9 mouse cellular contexts compared by ENCODE assay signal in genomic region chr17:5252436-5252835, GRCm38 (mm10).
DNase-seq lines count a peak whose midpoint lies in the region; ATAC-seq and TF ChIP-seq lines count a peak whose summit lies in the region.
"Had no signal": no experiment of that assay in that cellular context is flagged by ENCODE, and none has a peak within 500 bp of the region (broad histone marks: within the 10 kb centered on the region; RNA-seq: fewer than 3 reads in every experiment).

No protein-coding gene starts in this region.

- no peak overlapping the region for H3K27ac ChIP-seq in hindbrain, embryonic 11.5 days (ENCODE audit: low read depth, low read length)
- no peak overlapping the region for H3K27ac ChIP-seq in hindbrain, embryonic 12.5 days
- H3K27ac ChIP-seq in left cerebral cortex, adult 2 months: no peak overlapping the region
- H3K27ac ChIP-seq in thymus, adult 2 months (ENCODE audit: control insufficient read depth, insufficient read depth, low read length): no peak overlapping the region
- H3K27ac ChIP-seq: macrophage had no signal

- no peaks in the 10 kb centered on the region for H3K27me3 ChIP-seq in hindbrain, embryonic 11.5 days (ENCODE audit: control insufficient read depth, insufficient read depth, low read length)
- no peaks in the 10 kb centered on the region for H3K27me3 ChIP-seq in hindbrain, embryonic 12.5 days
- no peaks in the 10 kb centered on the region for H3K27me3 ChIP-seq in thymus, adult 2 months (ENCODE audit: control insufficient read depth, insufficient read depth, low read length)

- H3K9ac ChIP-seq in hindbrain, embryonic 11.5 days (ENCODE audit: low read depth, low read length): no peak overlapping the region
- H3K9ac ChIP-seq in hindbrain, embryonic 12.5 days: no peak overlapping the region

- ATAC-seq in hindbrain, embryonic 11.5 days (ENCODE audit: low FRiP score): no peak
- no peak for ATAC-seq in hindbrain, embryonic 12.5 days (ENCODE audit: low FRiP score)
- 0 out of 2 replicates have a peak, but pooled peaks have one; percentile 51 for ATAC-seq in monocyte, adult 5-6 weeks (replicated peaks; ENCODE audit: insufficient number of reproducible peaks, low FRiP score, low TSS enrichment, poor library complexity, severe bottlenecking)

- no peaks in the 10 kb centered on the region for H3K36me3 ChIP-seq in hindbrain, embryonic 11.5 days (ENCODE audit: control insufficient read depth, insufficient read depth, low read length)
- H3K36me3 ChIP-seq in hindbrain, embryonic 12.5 days: no peaks in the 10 kb centered on the region; the same call in 1 of the 2 replicates
- no peaks in the 10 kb centered on the region for H3K36me3 ChIP-seq in thymus, adult 2 months (ENCODE audit: control insufficient read depth, insufficient read depth, low read length)

- intact Hi-C loops in heart, postnatal 14 days (cut with DNase I): loop anchor here (2.0 to 5.0 kb wide), 3 partner anchors 50 to 255 kb away; no protein-coding TSS in a partner anchor
- intact Hi-C loops in left cerebral cortex, adult 2 months (cut with DNase I): loop anchor here (1.0 kb wide), 1 partner anchor 145 kb away; no protein-coding TSS in a partner anchor

- no peak overlapping the region for H3K4me3 ChIP-seq in hindbrain, embryonic 11.5 days (ENCODE audit: low read depth, low read length)
- H3K4me3 ChIP-seq in hindbrain, embryonic 12.5 days: no peak overlapping the region
- no peak overlapping the region for H3K4me3 ChIP-seq in left cerebral cortex, adult 2 months
- no peak overlapping the region for H3K4me3 ChIP-seq in thymus, adult 2 months (ENCODE audit: control insufficient read depth, insufficient read depth, low read length)

- no peaks in the 10 kb centered on the region for H3K9me3 ChIP-seq in hindbrain, embryonic 11.5 days (ENCODE audit: control insufficient read depth, low read length)
- H3K9me3 ChIP-seq in hindbrain, embryonic 12.5 days (replicated peaks): no peaks in the 10 kb centered on the region

- H3K4me1 ChIP-seq in hindbrain, embryonic 11.5 days (replicated peaks; ENCODE audit: control insufficient read depth, insufficient read depth, low read length): no peaks in the 10 kb centered on the region
- H3K4me1 ChIP-seq in hindbrain, embryonic 12.5 days: peaks cover 26% of the 10 kb centered on the region
- peaks cover 18% of the 10 kb centered on the region for H3K4me1 ChIP-seq in thymus, adult 2 months (replicated peaks; ENCODE audit: control insufficient read depth, insufficient read depth, low read length)

- no peak for TF ChIP-seq POLR2A in thymus, adult 2 months (IDR thresholded peaks at IDR 0.05; ENCODE audit: control insufficient read depth, extremely low read depth, insufficient read depth, low read length, poor library complexity)

- DNase-seq in hindbrain, embryonic 11.5 days (ENCODE audit: low spot score): peak; percentile 77
- peak; percentile 69 to 77 for DNase-seq in adrenal gland, adult 18-20 months (ENCODE audit: low spot score in 2 of 2)
- peak; percentile 77 for DNase-seq in embryo, embryonic 10.5 days (ENCODE audit: low spot score)
- DNase-seq in heart, postnatal 14 days: peak; percentile 76 to 84
- DNase-seq in left cerebral cortex, adult 2 months (ENCODE audit: extremely low spot score in 1 of 2, low spot score in 2 of 2): peak; percentile 77 to 83
- DNase-seq in thymus, adult 2 months: peak; percentile 75

- H3K4me2 ChIP-seq in hindbrain, embryonic 11.5 days (replicated peaks; ENCODE audit: low read depth, low read length): no peak overlapping the region
- H3K4me2 ChIP-seq in hindbrain, embryonic 12.5 days (replicated peaks): no peak overlapping the region

- WGBS in hindbrain, embryonic 11.5 days: 25% methylated on average over 3 of the region's 3 CpGs
- 20% methylated on average over 3 of the region's 3 CpGs for WGBS in hindbrain, embryonic 12.5 days
- 11% methylated on average over 3 of the region's 3 CpGs for WGBS in thymus, adult 2 months

- peak; percentile 80 for TF ChIP-seq CTCF in left cerebral cortex, adult 2 months (IDR thresholded peaks at IDR 0.05)
- TF ChIP-seq CTCF in thymus, adult 2 months (IDR thresholded peaks at IDR 0.05; ENCODE audit: borderline replicate concordance, control insufficient read depth, extremely low read depth, insufficient read depth, low read length, poor library complexity): no peak; the same call in 1 of the 2 replicates
